Comparison of ENCODE assay signal across 8 mouse cellular contexts in the genomic region with DNA sequence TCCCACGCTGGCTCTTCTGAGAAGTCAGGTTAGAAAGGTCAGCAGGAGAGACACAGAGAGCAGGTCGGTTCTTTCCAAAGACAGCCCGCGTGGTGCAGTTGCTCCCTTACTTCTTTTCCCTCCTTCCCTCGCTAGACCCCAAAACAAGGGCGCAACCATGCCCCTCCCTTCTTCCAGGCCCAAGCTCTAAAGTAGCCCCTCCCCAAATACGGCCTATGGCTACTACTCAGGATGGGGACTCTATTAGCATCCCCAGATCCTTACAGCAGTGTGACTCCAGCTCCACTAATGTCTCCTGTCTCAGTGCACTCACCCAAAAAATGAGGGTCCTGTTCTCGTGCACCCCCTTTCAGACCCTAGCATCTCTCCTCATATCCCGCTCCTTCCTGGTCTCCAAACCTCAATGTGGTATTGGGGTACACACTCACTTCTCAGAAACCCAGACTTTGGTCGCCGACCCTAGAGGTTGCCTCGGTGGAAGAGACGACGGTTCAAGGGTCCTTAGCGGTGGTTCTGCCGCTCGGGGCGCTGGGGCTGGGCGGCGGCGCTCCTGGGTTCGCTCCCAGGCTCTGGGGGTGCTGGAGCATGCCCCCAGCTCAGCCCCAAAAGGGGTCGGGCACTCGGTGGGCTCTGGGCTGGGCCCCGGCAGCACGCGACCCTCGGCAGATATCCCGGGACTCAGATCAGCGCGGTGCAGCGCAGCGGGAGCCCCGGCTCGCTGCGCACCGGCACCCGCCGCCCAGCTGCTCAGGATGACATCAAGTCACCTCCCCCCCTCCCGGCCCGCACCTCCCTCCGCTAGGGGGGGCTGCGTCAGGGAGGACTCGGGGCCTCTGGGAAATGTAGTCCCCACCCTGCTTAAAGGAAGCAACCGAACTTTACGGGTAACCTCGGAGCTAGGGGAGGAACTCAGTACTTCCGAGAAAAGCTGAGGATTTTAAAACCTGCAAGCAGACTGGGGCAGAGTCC. TPM values are rescaled to one million over a fixed set of nuclear protein-coding genes. Genes with fewer than 3 reads are reported as not detected.
DNase-seq lines count a peak whose midpoint lies in the region; ATAC-seq and TF ChIP-seq lines count a peak whose summit lies in the region.

A gene (minus strand): TSS at position 789 of the 969 bp plus-strand sequence.

- H3K4me1 ChIP-seq in cortical plate, adult 2 months (ENCODE audit: control insufficient read depth, insufficient read depth, low read length): peaks cover 5% of the 10 kb centered on the region

- peak; percentile 93 for ATAC-seq in activated CD4-positive, CD25-positive, alpha-beta regulatory T cell, adult 4 months
- peak; percentile 83 for ATAC-seq in megakaryocyte progenitor cell, adult 5-6 weeks (replicated peaks; ENCODE audit: poor library complexity)

- peak within 1 kb of the TSS; percentile 86 for H3K27ac ChIP-seq in cortical plate, adult 2 months (ENCODE audit: insufficient read depth, low read length)

- DNase-seq in gastrocnemius, postnatal 10 days: peak; percentile 93
- DNase-seq in induced T-regulatory cell, adult 2 months (ENCODE audit: low read depth): peak; percentile 98
- DNase-seq in left cerebral cortex, adult 9 months (ENCODE audit: low spot score in 2 of 2): peak; percentile 89 to 96
- DNase-seq in right cerebral cortex, postnatal 14 days: peak; percentile 93
- peak; percentile 90 to 95 for DNase-seq in urinary bladder, postnatal 36 days (ENCODE audit: low spot score in 2 of 2)

- peak within 1 kb of the TSS; percentile 51 for H3K4me3 ChIP-seq in cortical plate, adult 2 months (ENCODE audit: insufficient read depth, low read length)

- TF ChIP-seq CTCF in cortical plate, adult 2 months (IDR thresholded peaks at IDR 0.05; ENCODE audit: extremely low read depth, insufficient read depth, low read length): peak; percentile 3; the same call in 1 of the 2 replicates

- peak; percentile 62; the same call in 1 of the 2 replicates for TF ChIP-seq POLR2A in cortical plate, adult 2 months (IDR thresholded peaks at IDR 0.05; ENCODE audit: extremely low read depth, insufficient read depth, low read length)

RNA-seq across cellular contexts. Expression of the gene that starts here (rescaled TPM):
- polyA plus RNA-seq in activated CD4-positive, CD25-positive, alpha-beta regulatory T cell, adult 4 months (2017; shearing (Covaris generic)): 1 to 10 TPM; 1.4 to 1.5 TPM
- 154 and 160 TPM in 2 replicates for polyA plus RNA-seq in cortical plate, adult 2 months (2012; rRNA removed)
- 10 to 100 TPM; 24.3 to 25.4 TPM for total RNA-seq in gastrocnemius, postnatal 10 days (2021)
- 2.8 TPM in 2 replicates for total RNA-seq in megakaryocyte progenitor cell, adult 5-6 weeks (2015)
- total RNA-seq in megakaryocyte progenitor cell, adult 5-6 weeks (2017): 2.3 and 3.1 TPM in 2 replicates

Comparison
In these comparisons a context has a peak if more than half of its experiments do, and no peak if none do; other contexts are left out.
1. Peak in every context shown above with its lines: DNase-seq, ATAC-seq, H3K4me3 ChIP-seq and H3K27ac ChIP-seq.
2. RNA of the gene that starts here (total RNA-seq): 24.3 to 25.4 TPM in gastrocnemius, postnatal 10 days; 2.3 to 3.1 TPM in megakaryocyte progenitor cell, adult 5-6 weeks; every median in the first group is over 4 times any median in the second.
3. RNA of the gene that starts here (polyA plus RNA-seq): 154 to 160 TPM in cortical plate, adult 2 months; 1.4 to 1.5 TPM in activated CD4-positive, CD25-positive, alpha-beta regulatory T cell, adult 4 months; every median in the first group is over 10 times any median in the second.